Mouse (Mus musculus): ENCODE measurements around the gene Dph1.

DNA sequence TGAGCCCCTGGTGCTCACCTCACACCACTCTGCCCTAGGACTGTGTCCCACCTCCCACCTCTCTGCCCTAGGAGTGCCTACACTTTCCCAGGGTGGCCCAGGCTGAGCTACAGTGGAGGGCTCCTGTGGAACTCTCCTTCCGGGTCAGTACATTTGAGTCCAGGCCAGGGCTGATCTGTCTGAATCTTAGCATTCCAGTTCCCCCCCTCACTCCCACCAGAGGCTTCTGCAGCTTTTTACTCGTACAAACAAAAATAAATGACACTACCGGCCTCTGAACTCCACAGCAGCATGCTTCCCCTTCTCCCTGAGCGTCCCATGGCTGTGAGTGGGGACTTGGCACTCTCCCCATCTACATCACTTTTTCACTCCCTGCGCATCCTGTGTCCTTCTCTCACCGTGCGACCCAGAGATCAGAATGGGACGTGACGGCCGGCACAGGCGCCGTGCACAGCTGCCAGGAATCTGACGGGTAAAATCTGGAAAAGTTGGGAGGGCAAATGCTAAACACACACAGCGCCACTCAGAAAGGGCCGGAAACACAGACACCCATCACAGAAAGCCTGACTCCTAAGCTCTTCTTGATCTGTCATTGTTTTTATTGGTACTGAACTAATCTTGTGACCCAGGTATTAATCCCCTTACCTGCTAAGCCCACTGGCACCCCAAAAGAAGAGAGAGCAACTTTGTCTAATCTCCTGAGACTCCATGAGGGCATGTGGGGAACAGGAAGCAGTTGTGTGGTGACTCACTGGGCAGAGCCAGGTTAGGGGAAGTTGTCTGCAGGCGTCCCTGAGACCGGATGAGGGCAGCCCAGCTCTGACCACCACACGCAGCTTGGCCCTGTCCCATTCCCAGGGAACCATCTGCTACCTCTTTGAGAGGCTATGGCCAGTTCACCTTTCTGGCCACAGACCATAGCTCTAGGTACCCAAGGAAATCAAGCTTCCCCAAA is 38.2 kb downstream of the Dph1 start:
- TF ChIP-seq CTCF (IDR thresholded peaks at IDR 0.05; ENCODE audit: low read depth, low read length) (no peak), POLR2A (IDR thresholded peaks at IDR 0.05; ENCODE audit: borderline replicate concordance, low read depth, low read length) (no peak)

All from bone marrow macrophage, adult 2 months (primary cell).